Mouse (Mus musculus) heart, postnatal 36 days (tissue): Measurements from ENCODE around the gene Gpn1. TPM values are rescaled to one million over a fixed set of nuclear protein-coding genes. Genes with fewer than 3 reads are reported as not detected.
A peak's percentile ranks its signal among the peaks of the same experiment; 100 is the strongest.
"Not testable (repeated sequence)": the region's sequence is repeated elsewhere in the genome, so short reads cannot be mapped to it uniquely, and the experiment has no call there.

Experiments used
- DNase-seq, 2 experiments: peaks; one replicate each; pipeline ENCODE4 v3.0.0; 2021 to 2022
- intact Hi-C: fragments of 180-260 bp; cut with DNase I; formaldehyde crosslinking; loops from one replicate; pipeline ENCODE4 v1.15.1; 2025
- total RNA-seq, 2 experiments: library from RNA; stranded (reverse); gene quantifications; 2 replicates each; pipeline ENCODE4 v1.2.3; 2021

The Gpn1 gene
- total RNA-seq, result 10 to 100 TPM; 24.7 to 26.0 TPM

- DNase-seq, result peak; percentile 85 to 87
- intact Hi-C loops, result no loop called here
Observed at GRCm38 (mm10) chr5:31494513-31495297, at the start of gene Gpn1. Gene Gpn1 (plus strand): TSS chr5:31494741.

- intact Hi-C loops, result no loop called here
- DNase-seq, result no peak
Observed at GRCm38 (mm10) chr5:31451336-31451735, 43.2 kb upstream of the Gpn1 start.

DNA sequence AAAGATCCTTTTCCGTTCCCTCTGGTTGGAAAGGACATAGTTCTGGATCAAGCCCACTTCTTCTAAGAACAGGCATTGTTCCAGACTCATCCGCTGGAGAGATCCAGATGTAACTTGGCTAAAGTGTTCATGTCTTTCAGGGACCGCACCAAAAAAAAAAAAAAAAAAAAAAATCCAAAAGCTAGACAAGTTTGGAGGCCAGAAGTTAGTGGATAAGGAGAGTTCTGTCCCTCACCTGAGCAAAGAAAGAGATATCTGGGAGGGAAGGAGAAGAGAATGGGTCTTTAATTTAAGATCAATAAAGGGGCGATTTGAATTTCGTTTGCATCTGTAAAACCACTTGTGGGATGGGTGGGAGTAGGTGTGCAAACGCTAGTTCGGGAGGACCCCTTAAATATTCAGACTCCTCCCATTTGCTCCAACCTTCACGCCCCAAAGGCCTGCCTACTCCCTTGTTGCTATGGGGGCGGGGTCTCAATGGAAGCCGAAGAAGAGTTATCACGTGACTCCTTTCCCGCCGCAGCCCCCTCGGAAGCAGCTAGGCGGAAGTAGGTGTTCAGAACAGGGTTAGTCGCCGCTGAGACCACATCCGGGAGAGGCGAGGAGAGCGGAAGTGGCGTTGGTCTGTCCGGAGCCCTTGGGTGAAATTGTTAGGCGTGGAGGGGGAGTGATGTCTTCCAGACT lies 42.5 kb upstream of the Gpn1 start, which contains the start of gene Zfp512:
Gene Zfp512 (plus strand): TSS at position 554 of the 684 bp plus-strand sequence.
- peak; percentile 88 to 89 for DNase-seq
- intact Hi-C loops, result no loop called here

DNA sequence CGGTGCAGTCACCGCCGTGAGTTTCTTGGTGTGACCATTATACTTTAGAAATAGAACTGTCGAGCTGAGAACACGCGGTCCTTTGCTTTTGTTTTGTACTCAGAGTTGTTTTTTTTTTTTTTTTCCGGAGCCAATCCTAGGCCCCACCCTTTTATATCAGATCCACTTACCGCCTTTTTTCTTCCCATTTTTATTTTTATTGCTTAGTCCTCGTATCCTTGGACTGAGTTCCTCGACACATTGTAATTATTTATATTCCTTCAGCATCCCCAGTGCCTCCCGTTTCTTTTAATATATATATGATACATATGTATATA lies 42.0 kb upstream of the Gpn1 start:
- intact Hi-C loops, result no loop called here
- DNase-seq, result no peak

- DNase-seq, result no peak
- intact Hi-C loops, result no loop called here
Observed at GRCm38 (mm10) chr5:31452886-31453410, 41.6 kb upstream of the Gpn1 start.

GRCm38 (mm10) chr5:31467798-31468197 lies 26.7 kb upstream of the Gpn1 start:
- peak; percentile 9 to 10 for DNase-seq
- intact Hi-C loops, result no loop called here

DNA sequence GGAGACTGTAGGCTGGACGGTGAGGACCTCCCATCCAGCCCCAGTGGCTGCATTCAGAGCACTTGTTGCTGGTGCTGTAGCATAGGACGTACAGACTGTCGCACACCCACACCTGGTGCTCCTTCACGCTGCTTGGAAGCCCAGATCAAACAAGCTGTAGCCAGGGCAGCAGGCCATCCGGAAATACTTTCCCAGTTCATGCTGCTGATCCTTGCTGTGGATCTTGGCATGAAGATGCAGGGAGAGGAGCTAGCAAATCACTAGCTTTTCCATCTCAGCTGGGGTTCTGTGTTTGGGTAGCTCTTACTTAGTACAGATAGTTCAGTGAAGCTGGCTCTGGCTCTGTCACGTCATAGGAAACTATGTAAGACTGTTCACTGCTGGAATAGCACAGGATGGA lies 24.8 kb upstream of the Gpn1 start:
- intact Hi-C loops, result no loop called here
- no peak for DNase-seq

GRCm38 (mm10) chr5:31470334-31470733 lies 24.2 kb upstream of the Gpn1 start:
- intact Hi-C loops, result no loop called here
- DNase-seq, result peak; percentile 37 to 61

DNA sequence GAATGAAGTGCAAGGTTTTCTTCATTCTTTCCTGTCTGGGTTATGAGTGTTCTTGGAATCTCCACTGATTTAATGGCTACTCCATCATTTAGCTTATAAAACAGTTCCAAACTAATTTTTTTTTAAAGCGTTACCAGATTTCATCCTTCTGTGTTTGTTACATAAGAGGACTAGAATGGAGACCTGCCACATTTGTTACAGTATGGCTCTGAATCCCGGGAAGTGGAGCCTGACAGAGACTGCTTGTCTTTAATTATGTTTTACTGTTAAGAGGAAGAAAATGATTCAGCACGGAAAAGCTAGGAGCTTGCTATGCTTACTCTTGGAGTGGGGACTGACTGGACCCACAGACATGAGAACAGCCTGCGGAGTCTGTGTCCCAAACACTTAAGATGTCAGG lies 14.0 kb upstream of the Gpn1 start:
- intact Hi-C loops, result no loop called here
- DNase-seq, result no peak

DNA sequence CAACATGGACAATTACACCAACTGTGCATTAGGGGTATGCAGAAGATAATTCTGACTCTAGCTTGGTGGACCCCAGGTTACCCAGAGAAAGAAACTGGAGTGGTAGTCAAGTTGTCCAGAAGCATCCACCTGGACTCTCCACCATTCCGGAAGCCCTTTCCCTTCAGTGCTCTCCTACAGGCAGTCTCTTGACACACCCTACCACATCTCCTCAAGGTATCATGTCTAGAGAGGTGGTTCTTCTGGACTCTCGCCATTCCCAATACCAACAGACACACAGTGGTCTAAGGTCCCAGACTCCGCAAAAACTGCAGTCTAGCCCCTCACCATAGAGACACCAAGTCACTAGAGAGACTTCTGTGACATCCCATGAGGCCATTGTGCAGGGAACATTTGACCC lies 9.1 kb upstream of the Gpn1 start, which contains the start of gene 4930548H24Rik:
Gene 4930548H24Rik (plus strand): TSS at position 301 of the 400 bp plus-strand sequence.
- intact Hi-C loops, result no loop called here

GRCm38 (mm10) chr5:31487889-31488288 lies 6.7 kb upstream of the Gpn1 start:
- DNase-seq, result no peak
- intact Hi-C loops, result no loop called here

More for the DNA sequence above, 9.1 kb upstream of the Gpn1 start, which contains the start of gene 4930548H24Rik:
- no peak for DNase-seq

DNA sequence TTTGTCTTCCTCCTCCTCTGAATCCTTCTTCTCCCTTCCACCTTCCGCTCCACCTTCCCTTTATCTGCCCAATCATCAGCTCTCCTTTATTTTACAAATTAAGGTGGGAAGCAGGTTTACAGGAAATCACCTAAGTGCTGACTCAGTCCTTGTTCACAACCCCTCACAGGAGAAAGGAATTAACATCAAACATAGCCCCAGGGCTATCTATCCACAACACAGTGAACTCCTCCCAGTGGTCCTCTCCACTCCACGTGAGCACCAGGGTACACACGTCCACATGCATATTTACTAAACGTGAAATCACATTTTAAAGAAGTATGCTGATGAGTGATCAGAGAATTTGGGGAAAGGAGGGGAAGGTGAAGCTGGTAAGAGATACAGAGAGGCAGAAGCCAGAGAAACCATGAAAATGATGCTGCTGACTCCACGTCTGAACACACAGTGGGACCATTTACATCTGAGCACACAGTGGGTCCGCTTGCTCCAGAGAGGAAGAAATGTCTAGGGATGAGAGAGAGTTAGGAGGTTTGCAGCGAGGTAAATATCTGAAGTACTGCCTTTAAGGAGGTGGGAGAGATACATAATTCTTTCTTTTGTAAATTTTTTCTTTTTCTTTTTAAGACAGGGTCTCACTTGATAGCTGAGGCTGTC lies 5.3 kb upstream of the Gpn1 start:
- intact Hi-C loops, result no loop called here
- DNase-seq, result no peak

DNA sequence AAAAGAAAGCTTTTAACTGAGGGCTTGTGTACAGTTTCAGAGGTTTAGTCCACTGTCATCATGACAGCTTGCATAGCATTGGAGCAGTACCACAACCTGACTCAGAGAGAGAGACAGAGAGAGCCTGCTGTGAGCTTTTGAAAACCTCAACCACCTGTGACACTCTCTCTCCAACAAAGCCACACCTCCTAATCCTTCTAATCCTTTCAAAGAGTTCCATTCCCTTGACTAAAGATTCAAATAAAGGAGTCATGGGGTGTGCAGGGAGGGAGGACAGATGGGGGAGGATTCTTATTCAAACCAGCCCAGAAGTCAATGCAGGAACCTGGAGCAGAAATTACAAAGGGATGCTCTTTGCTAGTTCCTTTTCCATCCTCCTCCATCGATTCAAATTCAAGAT lies 2.5 kb upstream of the Gpn1 start:
- intact Hi-C loops, result no loop called here
- no peak for DNase-seq

- DNase-seq, result no peak
- intact Hi-C loops, result no loop called here
Observed at GRCm38 (mm10) chr5:31504843-31505242, 10.3 kb downstream of the Gpn1 start.

GRCm38 (mm10) chr5:31512481-31512880 lies 17.9 kb downstream of the Gpn1 start:
- DNase-seq, result no peak
- intact Hi-C loops, result no loop called here

- no peak for DNase-seq
- intact Hi-C loops, result no loop called here
Observed at GRCm38 (mm10) chr5:31520556-31520955, 26.0 kb downstream of the Gpn1 start.

DNA sequence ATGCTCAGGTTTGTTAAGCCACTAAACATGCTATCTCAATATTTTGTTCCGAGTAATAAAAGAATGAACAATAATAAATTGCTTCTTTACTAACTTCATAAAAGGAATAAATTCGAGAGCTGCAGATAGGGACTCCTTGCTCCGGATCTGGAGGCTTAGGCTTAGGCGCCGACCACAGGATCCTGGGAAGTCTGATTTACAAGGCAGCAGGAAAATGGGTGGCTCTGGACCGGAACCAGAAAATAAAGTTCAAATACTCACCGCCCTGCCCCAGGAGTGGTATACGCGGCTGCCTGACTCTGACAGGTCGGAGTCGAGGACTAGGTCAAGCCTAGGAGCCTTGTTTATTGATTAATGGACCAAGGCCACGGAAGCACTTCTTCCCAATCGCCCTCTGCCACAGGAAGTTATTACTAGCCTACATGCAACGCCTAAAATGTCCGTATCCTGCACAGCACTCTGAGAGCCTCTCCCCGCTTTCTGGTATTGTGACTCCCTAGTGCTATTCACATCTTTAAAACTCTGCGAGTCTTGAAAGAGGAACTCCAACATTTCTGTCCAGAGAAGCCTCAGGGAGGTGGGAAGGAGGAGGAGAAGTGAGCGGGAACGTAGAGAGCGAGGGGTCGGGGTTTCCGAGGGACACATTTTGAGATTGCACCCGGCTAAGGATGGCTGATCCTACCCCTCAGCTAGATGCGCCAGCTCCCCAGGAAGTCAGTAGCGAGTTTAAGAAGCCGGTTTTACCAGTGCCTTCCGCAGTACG lies 32.0 kb downstream of the Gpn1 start, which contains the start of gene Slc4a1ap:
Gene Slc4a1ap (plus strand): TSS at position 642 of the 763 bp plus-strand sequence.
- intact Hi-C loops, result no loop called here
- peak; percentile 83 to 91 for DNase-seq

DNA sequence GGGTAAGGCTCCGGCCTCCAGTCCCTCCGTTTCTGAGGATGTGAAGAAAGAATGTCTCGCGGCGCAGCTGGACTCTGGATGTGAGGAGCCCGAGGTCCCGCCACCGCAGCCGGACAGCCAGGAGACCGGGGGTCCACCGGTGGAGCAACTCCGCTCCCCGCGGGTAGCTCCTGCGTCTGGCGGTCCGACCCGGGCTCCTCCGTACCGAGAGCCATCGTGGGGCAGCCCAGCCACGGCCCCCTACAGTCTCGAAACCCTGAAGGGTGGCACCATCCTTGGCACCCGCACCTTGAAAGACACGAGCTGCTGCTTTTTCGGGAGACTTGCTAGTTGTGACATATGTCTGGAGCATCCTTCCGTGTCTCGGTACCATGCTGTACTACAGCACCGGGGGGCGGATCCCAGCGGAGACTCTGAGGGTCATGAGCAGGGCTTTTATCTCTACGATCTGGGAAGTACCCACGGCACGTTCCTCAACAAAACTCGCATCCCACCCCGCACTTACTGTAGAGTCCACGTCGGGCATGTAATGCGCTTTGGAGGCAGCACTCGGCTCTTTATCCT lies 32.7 kb downstream of the Gpn1 start:
- no peak for DNase-seq
- intact Hi-C loops, result no loop called here

DNA sequence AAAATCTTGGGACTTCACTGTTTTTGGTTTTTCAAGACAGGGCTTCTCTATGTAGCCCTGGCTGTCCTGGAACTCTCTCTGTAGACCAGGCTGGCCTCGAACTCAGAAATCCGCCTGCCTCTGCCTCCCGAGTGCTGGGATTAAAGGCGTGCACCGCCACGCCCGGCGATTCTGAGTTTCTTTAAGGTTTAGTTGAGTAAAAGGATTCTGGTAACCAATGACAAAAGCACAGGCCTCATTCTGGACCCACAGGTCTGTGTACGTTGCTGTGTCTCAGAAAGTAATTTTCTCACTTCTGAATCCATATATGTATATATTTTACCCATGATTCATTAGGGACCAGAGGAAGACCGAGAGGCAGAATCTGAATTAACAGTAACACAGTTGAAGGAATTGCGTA lies 33.2 kb downstream of the Gpn1 start, which contains the start of gene Supt7l:
Gene Supt7l (minus strand): TSS at position 101 of the 400 bp plus-strand sequence.
- DNase-seq, intact Hi-C loops: not testable (repeated sequence)

- DNase-seq, result no peak
- intact Hi-C loops, result no loop called here
Observed at GRCm38 (mm10) chr5:31528560-31528959, 34.0 kb downstream of the Gpn1 start.
